Mouse (Mus musculus) olfactory bulb, adult 2 months (tissue): ENCODE results near the gene Cox10. TPM values are rescaled to one million over a fixed set of nuclear protein-coding genes. Genes with fewer than 3 reads are reported as not detected.
"Not testable (repeated sequence)": the region's sequence is repeated elsewhere in the genome, so short reads cannot be mapped to it uniquely, and the experiment has no call there.

Source experiments
- H3K27ac ChIP-seq: fragments of 200-500 bp; 2 replicates; pipeline ENCODE4 v1.5.1; 2012; ENCODE audit warnings: low read depth, low read length; ENCODE audit not compliant: insufficient read depth
- H3K4me1 ChIP-seq: fragments of 200-500 bp; 2 replicates; pipeline ENCODE4 v1.6.1; 2012; ENCODE audit warnings: low read length; ENCODE audit not compliant: control insufficient read depth, insufficient read depth
- H3K4me3 ChIP-seq: fragments of 200-500 bp; 2 replicates; pipeline ENCODE4 v1.5.1; 2012; ENCODE audit warnings: mild to moderate bottlenecking, low read depth, low read length, moderate library complexity; ENCODE audit not compliant: insufficient read depth
- CTCF ChIP-seq: fragments of 200-500 bp; IDR thresholded peaks from 2 replicates; pipeline ENCODE4 v1.5.1; 2012; ENCODE audit warnings: low read depth, mild to moderate bottlenecking, low read length, moderate library complexity; ENCODE audit not compliant: insufficient read depth
- POLR2A ChIP-seq: fragments of 200-500 bp; IDR thresholded peaks from 2 replicates; pipeline ENCODE4 v1.6.1; 2012; ENCODE audit warnings: mild to moderate bottlenecking, low read depth, low read length, moderate library complexity; ENCODE audit not compliant: insufficient read depth
- WGBS: fragments of 180-500 bp; shearing (Covaris S2); methylation state at CpG from one replicate; pipeline ENCODE4 v1.1.7; 2018; 5-methylcytosine and 5-hydroxymethylcytosine counted together
- polyA plus RNA-seq: library from polyadenylated mRNA; stranded (reverse); fragments of >200 nt; gene quantifications from 2 replicates; pipeline ENCODE4 v1.2.4, GENCODE M21; 2012; ENCODE audit warnings: low replicate concordance; ENCODE audit not compliant: missing spikeins, insufficient read depth, insufficient read length

Cox10 gene
- not detected in 2 replicates for polyA plus RNA-seq

GRCm38 (mm10) chr11:64078956-64079726 is at the start of gene Cox10:
Gene Cox10, minus strand, starts transcription at chr11:64079468.
- peak within 1 kb of the TSS; percentile 65 for H3K27ac ChIP-seq
- H3K4me1 ChIP-seq: no peaks in the 10 kb centered on the region
- peak within 1 kb of the TSS; percentile 62 for H3K4me3 ChIP-seq
- TF ChIP-seq POLR2A (peak; percentile 51), CTCF (0 out of 2 replicates have a peak, but pooled peaks have one; percentile 3)
- WGBS: under 1% methylated on average over 45 of the region's 45 CpGs

- H3K27ac ChIP-seq: no peak overlapping the region
- 54% methylated on average over 9 of the region's 9 CpGs for WGBS
- H3K4me1 ChIP-seq: no peaks in the 10 kb centered on the region
- no peak for TF ChIP-seq POLR2A
- no peak for TF ChIP-seq CTCF
- H3K4me3 ChIP-seq: no peak overlapping the region
These were observed 48.7 kb upstream of the Cox10 start for GRCm38 (mm10) chr11:64128016-64128415.

GRCm38 (mm10) chr11:64125471-64125870 is 46.2 kb upstream of the Cox10 start:
- no peak overlapping the region for H3K27ac ChIP-seq
- H3K4me3 ChIP-seq: no peak overlapping the region
- no peaks in the 10 kb centered on the region for H3K4me1 ChIP-seq
- 58% methylated on average over 2 of the region's 2 CpGs for WGBS
- TF ChIP-seq CTCF: no peak
- TF ChIP-seq POLR2A: no peak

GRCm38 (mm10) chr11:64123174-64123573 is 43.9 kb upstream of the Cox10 start:
- WGBS: 93% methylated on average over 6 of the region's 6 CpGs
- not testable (repeated sequence) for H3K4me3 ChIP-seq, H3K4me1 ChIP-seq, H3K27ac ChIP-seq

- WGBS: 95% methylated on average over 4 of the region's 4 CpGs
- TF ChIP-seq CTCF (no peak), POLR2A (no peak)
- Histone ChIP-seq H3K4me1 (no peaks in the 10 kb centered on the region), H3K27ac (no peak overlapping the region), H3K4me3 (no peak overlapping the region)
These were observed 37.4 kb upstream of the Cox10 start for GRCm38 (mm10) chr11:64116711-64117110.

- Histone ChIP-seq H3K27ac (no peak overlapping the region), H3K4me3 (no peak overlapping the region), H3K4me1 (no peaks in the 10 kb centered on the region)
- TF ChIP-seq POLR2A: no peak
- TF ChIP-seq CTCF: no peak
- WGBS: 76% methylated on average over 2 of the region's 2 CpGs
These were observed 36.6 kb upstream of the Cox10 start for GRCm38 (mm10) chr11:64115822-64116221.

GRCm38 (mm10) chr11:64115101-64115500 is 35.8 kb upstream of the Cox10 start:
- TF ChIP-seq CTCF (no peak), POLR2A (no peak)

GRCm38 (mm10) chr11:64100060-64100459 is 20.8 kb upstream of the Cox10 start:
- no peaks in the 10 kb centered on the region for H3K4me1 ChIP-seq
- H3K27ac ChIP-seq: no peak overlapping the region
- no peak overlapping the region for H3K4me3 ChIP-seq
- 86% methylated on average over 5 of the region's 5 CpGs for WGBS
- no peak for TF ChIP-seq CTCF
- TF ChIP-seq POLR2A: no peak

More at GRCm38 (mm10) chr11:64115101-64115500, 35.8 kb upstream of the Cox10 start:
- Histone ChIP-seq H3K4me1 (no peaks in the 10 kb centered on the region), H3K27ac (no peak overlapping the region), H3K4me3 (no peak overlapping the region)
- 79% methylated on average over 9 of the region's 9 CpGs for WGBS

GRCm38 (mm10) chr11:64093058-64093457 is 13.8 kb upstream of the Cox10 start:
- Histone ChIP-seq H3K27ac (no peak overlapping the region), H3K4me3 (no peak overlapping the region), H3K4me1 (no peaks in the 10 kb centered on the region)
- WGBS: 93% methylated on average over 4 of the region's 4 CpGs
- TF ChIP-seq CTCF (no peak), POLR2A (no peak)

- Histone ChIP-seq H3K27ac (no peak overlapping the region), H3K4me3 (no peak overlapping the region), H3K4me1 (no peaks in the 10 kb centered on the region)
- 55% methylated on average over 7 of the region's 7 CpGs for WGBS
- TF ChIP-seq POLR2A: no peak
- TF ChIP-seq CTCF: no peak
These were observed 11.9 kb upstream of the Cox10 start for GRCm38 (mm10) chr11:64091150-64091549.
